Mouse (Mus musculus): ENCODE measurements around the gene Smim24. TPM values are rescaled to one million over a fixed set of nuclear protein-coding genes. Genes with fewer than 3 reads are reported as not detected.

Gene Smim24
- polyA plus RNA-seq, 1 experiment from 2014 or later: 3.8 TPM

DNA sequence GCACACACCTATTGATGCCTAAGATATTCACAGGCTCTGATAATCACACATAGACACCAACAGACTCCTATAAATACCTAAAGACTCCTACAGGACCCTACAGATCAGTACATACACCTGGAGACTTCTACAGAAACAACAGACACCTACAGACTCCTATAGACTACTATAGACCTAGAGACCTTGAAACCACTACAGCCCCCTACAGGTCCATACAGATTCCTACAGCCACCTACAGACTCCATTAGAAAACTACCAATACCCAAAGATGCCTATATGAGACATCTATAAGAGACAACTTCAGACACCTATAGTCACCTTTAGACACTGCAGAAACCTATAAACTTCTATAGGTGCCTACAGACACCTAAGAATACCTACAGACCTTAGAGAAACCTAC lies 48.2 kb downstream of the Smim24 start:
- Histone ChIP-seq H3K36me3 (ENCODE audit: control insufficient read depth, insufficient read depth, low read length) (no peaks in the 10 kb centered on the region), H3K4me3 (ENCODE audit: control insufficient read depth in 1 of 2, insufficient read depth in 1 of 2, low read depth in 1 of 2, low read length in 2 of 2) (no peak overlapping the region), H3K27ac (replicated peaks in 1 of 2; ENCODE audit: control insufficient read depth in 1 of 2, insufficient read depth in 1 of 2, low read depth in 2 of 2, low read length in 2 of 2) (no peak overlapping the region), H3K27me3 (ENCODE audit: control insufficient read depth, insufficient read depth, low read length) (0 out of 2 replicates have a peak, but pooled peaks cover 8% of the 10 kb centered on the region), H3K4me1 (ENCODE audit: control insufficient read depth in 2 of 2, insufficient read depth in 2 of 2, low read length in 2 of 2) (no peaks in the 10 kb centered on the region), H3K9ac (ENCODE audit: low read length) (no peak overlapping the region), H3K9me3 (ENCODE audit: control insufficient read depth, low read length) (no peaks in the 10 kb centered on the region), H3K4me2 (ENCODE audit: low read length) (no peak overlapping the region)
- ATAC-seq (ENCODE audit: insufficient number of reproducible peaks, insufficient read depth, low FRiP score, low read depth): no peak

Small RNA genes lying within 50 kb of the gene (microRNA-seq; reads per million reads assigned to microRNA genes)
- gene Mir1191b (2.2 reads per million), gene Mir6913 (not detected)

Other genes starting within 250 kb of the Smim24 start
- gene Pias4, start 225.1 kb upstream of the Smim24 start, polyA plus RNA-seq (2014; fragmentation: Nextera tagmentation; extraction: Ambion mirVana): 33.5 and 34.0 TPM in 2 replicates
- gene Eef2, start 216.4 kb upstream of the Smim24 start, polyA plus RNA-seq (2014; fragmentation: Nextera tagmentation; extraction: Ambion mirVana): 331 and 337 TPM in 2 replicates
- gene Dapk3, start 210.0 kb upstream of the Smim24 start, polyA plus RNA-seq (2014; fragmentation: Nextera tagmentation; extraction: Ambion mirVana): 41.5 and 51.0 TPM in 2 replicates
- gene 4930442H23Rik, start 209.2 kb upstream of the Smim24 start, polyA plus RNA-seq (2014; fragmentation: Nextera tagmentation; extraction: Ambion mirVana): not detected in 2 replicates
- 7.4 and 8.3 TPM in 2 replicates for gene Nmrk2, start 191.0 kb upstream of the Smim24 start, polyA plus RNA-seq (2014; fragmentation: Nextera tagmentation; extraction: Ambion mirVana)
- 0.74 and 0.80 TPM in 2 replicates for gene Atcay, start 162.2 kb upstream of the Smim24 start, polyA plus RNA-seq (2014; fragmentation: Nextera tagmentation; extraction: Ambion mirVana)
- 5.0 and 7.3 TPM in 2 replicates for gene Zfr2, start 159.9 kb upstream of the Smim24 start, polyA plus RNA-seq (2014; fragmentation: Nextera tagmentation; extraction: Ambion mirVana)
- 0.91 and 1.3 TPM in 2 replicates for gene Matk, start 140.1 kb upstream of the Smim24 start, polyA plus RNA-seq (2014; fragmentation: Nextera tagmentation; extraction: Ambion mirVana)
- gene Mrpl54, start 126.1 kb upstream of the Smim24 start, polyA plus RNA-seq (2014; fragmentation: Nextera tagmentation; extraction: Ambion mirVana): 274 and 298 TPM in 2 replicates
- gene Apba3, start 126.1 kb upstream of the Smim24 start, polyA plus RNA-seq (2014; fragmentation: Nextera tagmentation; extraction: Ambion mirVana): 38.8 and 39.8 TPM in 2 replicates
- gene Tjp3, start 101.5 kb upstream of the Smim24 start, polyA plus RNA-seq (2014; fragmentation: Nextera tagmentation; extraction: Ambion mirVana): 1.8 and 2.2 TPM in 2 replicates
- 31.4 and 33.7 TPM in 2 replicates for gene Pip5k1c, start 100.1 kb upstream of the Smim24 start, polyA plus RNA-seq (2014; fragmentation: Nextera tagmentation; extraction: Ambion mirVana)
- 16.6 and 16.9 TPM in 2 replicates for gene Cactin, start 71.9 kb upstream of the Smim24 start, polyA plus RNA-seq (2014; fragmentation: Nextera tagmentation; extraction: Ambion mirVana)
- 9.5 and 11.3 TPM in 2 replicates for gene Tbxa2r, start 64.3 kb upstream of the Smim24 start, polyA plus RNA-seq (2014; fragmentation: Nextera tagmentation; extraction: Ambion mirVana)
- 0.11 TPM in 1 of 2 replicates, not detected in the other for gene Gipc3, start 49.8 kb upstream of the Smim24 start, polyA plus RNA-seq (2014; fragmentation: Nextera tagmentation; extraction: Ambion mirVana)
- gene Hmg20b, start 42.6 kb upstream of the Smim24 start, polyA plus RNA-seq (2014; fragmentation: Nextera tagmentation; extraction: Ambion mirVana): 94.2 and 97.0 TPM in 2 replicates
- 3.7 and 6.5 TPM in 2 replicates for gene Mfsd12, start 35.6 kb upstream of the Smim24 start, polyA plus RNA-seq (2014; fragmentation: Nextera tagmentation; extraction: Ambion mirVana)
- gene 4930404N11Rik, start 27.2 kb upstream of the Smim24 start, polyA plus RNA-seq (2014; fragmentation: Nextera tagmentation; extraction: Ambion mirVana): 0.28 and 0.38 TPM in 2 replicates
- gene Fzr1, start 14.5 kb upstream of the Smim24 start, polyA plus RNA-seq (2014; fragmentation: Nextera tagmentation; extraction: Ambion mirVana): 64.6 and 67.0 TPM in 2 replicates
- gene Dohh, start 8.6 kb upstream of the Smim24 start, polyA plus RNA-seq (2014; fragmentation: Nextera tagmentation; extraction: Ambion mirVana): 52.6 and 53.5 TPM in 2 replicates
- gene Gm48551, start 8.6 kb upstream of the Smim24 start, polyA plus RNA-seq (2014; fragmentation: Nextera tagmentation; extraction: Ambion mirVana): 1.7 and 2.0 TPM in 2 replicates
- 1.0 TPM in 2 replicates for gene Gm48552, start 4.0 kb upstream of the Smim24 start, polyA plus RNA-seq (2014; fragmentation: Nextera tagmentation; extraction: Ambion mirVana)
- gene Nfic, start 62.6 kb downstream of the Smim24 start, polyA plus RNA-seq (2014; fragmentation: Nextera tagmentation; extraction: Ambion mirVana): 45.0 and 47.0 TPM in 2 replicates
- 0.19 TPM in 1 of 2 replicates, not detected in the other for gene Celf5, start 89.7 kb downstream of the Smim24 start, polyA plus RNA-seq (2014; fragmentation: Nextera tagmentation; extraction: Ambion mirVana)
- gene Ncln, start 103.3 kb downstream of the Smim24 start, polyA plus RNA-seq (2014; fragmentation: Nextera tagmentation; extraction: Ambion mirVana): 40.7 and 44.6 TPM in 2 replicates
- gene S1pr4, start 107.1 kb downstream of the Smim24 start, polyA plus RNA-seq (2014; fragmentation: Nextera tagmentation; extraction: Ambion mirVana): 0.24 and 0.35 TPM in 2 replicates
- gene Gna15, start 131.2 kb downstream of the Smim24 start, polyA plus RNA-seq (2014; fragmentation: Nextera tagmentation; extraction: Ambion mirVana): 0.74 and 0.89 TPM in 2 replicates
- gene Gna11, start 152.1 kb downstream of the Smim24 start, polyA plus RNA-seq (2014; fragmentation: Nextera tagmentation; extraction: Ambion mirVana): 54.9 and 57.4 TPM in 2 replicates
- 367 and 598 TPM in 2 replicates for gene Aes, start 166.4 kb downstream of the Smim24 start, polyA plus RNA-seq (2014; fragmentation: Nextera tagmentation; extraction: Ambion mirVana)
- 21.6 and 21.8 TPM in 2 replicates for gene Tle2, start 181.5 kb downstream of the Smim24 start, polyA plus RNA-seq (2014; fragmentation: Nextera tagmentation; extraction: Ambion mirVana)
- 30.7 and 35.3 TPM in 2 replicates for gene Tle6, start 208.0 kb downstream of the Smim24 start, polyA plus RNA-seq (2014; fragmentation: Nextera tagmentation; extraction: Ambion mirVana)
- 0.35 and 0.84 TPM in 2 replicates for gene BC025920, start 213.2 kb downstream of the Smim24 start, polyA plus RNA-seq (2014; fragmentation: Nextera tagmentation; extraction: Ambion mirVana)
- gene Sirt6, start 234.7 kb downstream of the Smim24 start, polyA plus RNA-seq (2014; fragmentation: Nextera tagmentation; extraction: Ambion mirVana): 22.5 and 23.9 TPM in 2 replicates
- 8.1 and 9.0 TPM in 2 replicates for gene Ankrd24, start 235.5 kb downstream of the Smim24 start, polyA plus RNA-seq (2014; fragmentation: Nextera tagmentation; extraction: Ambion mirVana)

Data from heart, embryonic 14.5 days (tissue).